Mouse (Mus musculus) frontal cortex, postnatal 36 days (tissue): Measurements from ENCODE around the gene Tnfrsf13c.

Experiments used
- DNase-seq, 2 experiments: peaks; one replicate each; pipeline ENCODE4 v3.0.0; 2022; ENCODE audit warnings: low spot score in 2 of 2

The Tnfrsf13c gene

DNA sequence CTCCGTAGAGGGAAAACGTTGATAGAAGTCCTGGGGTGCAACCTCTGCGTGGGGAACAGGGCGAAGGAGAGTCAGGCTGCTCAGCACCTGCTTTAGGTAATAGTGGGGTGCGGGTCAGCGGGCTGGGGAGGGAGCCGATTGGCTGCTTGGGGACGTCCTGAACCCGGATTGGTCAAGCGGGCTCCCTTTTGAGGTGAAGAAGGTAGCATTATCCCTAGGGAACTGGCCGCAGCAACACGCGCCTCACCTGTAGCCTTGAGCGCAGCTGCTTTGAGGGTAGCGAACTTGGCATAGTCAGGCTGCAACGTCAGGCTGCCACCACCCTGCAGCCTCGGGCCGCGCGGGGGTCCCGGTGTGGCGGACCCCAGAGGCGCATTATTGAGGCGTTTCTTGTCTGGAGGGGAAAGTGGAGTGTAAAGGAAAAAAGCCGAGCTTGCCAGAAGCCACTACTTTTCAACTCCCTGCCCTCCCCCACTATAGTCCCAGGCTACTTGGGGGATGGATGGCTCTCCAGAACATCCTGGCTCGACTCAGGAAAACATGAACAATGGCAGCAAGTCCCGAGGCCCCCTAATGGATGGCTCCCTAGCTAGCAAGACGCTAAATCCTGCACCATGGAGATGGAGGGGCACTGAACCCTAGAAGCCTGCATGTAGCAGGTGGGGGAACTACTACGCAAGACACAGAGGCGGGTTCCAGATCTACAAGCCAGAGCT lies 16.5 kb downstream of the Tnfrsf13c start:
- DNase-seq = no peak

DNA sequence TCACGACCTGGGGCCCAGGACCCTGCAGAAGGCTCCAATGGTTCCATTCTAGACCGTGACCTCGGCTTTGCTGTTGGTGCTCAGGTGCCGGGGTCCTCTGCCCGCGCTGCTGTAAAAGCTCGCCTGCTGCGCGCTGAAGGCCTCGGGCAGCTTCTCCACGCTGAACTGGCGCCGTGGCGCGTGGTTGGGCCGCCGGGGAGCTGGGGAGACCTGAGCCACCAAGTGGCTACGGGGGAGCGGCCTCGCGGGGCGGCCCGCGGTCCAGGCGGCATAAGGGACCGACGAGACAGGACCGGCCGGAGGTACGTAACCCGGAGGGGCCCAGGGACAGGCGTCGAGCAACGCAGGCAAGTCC lies 17.1 kb downstream of the Tnfrsf13c start:
- no peak for DNase-seq

DNA sequence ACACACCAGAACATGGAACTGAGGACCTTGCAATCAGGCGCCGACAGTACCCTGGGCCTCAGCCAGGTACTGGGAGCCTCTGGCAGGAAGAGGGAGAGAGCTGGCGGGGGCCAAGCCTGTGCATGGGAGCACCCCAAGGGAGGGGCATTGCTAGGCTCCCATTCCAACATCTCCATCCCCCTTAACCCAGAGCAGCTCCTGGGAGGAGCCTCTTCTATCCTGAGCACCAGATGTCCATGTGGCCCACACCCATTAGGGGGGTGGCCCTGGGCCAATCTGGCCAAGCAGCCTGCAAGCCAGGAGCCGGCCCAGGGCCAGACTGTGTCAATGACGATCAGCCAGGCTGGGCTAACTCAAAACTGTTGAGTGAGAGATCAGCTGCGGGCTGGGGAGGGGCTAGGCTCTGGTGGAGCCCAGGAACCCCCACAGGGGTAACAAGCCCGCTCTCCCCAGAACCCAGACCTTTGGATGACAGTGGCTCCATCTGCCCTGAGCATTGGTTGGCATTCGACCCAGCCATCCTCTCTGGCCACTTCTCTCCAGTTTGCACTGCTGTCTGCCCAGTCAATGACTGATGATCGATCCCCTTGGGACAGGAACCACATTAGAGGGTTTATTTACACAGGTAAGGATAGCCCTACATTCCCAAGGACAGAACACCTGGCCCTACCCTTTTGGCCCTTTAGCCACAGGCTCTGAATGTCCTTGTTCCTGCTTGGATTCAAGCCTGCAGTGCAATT lies 17.6 kb downstream of the Tnfrsf13c start:
- peak in 1 of 2 experiments; percentile 36 for DNase-seq

DNA sequence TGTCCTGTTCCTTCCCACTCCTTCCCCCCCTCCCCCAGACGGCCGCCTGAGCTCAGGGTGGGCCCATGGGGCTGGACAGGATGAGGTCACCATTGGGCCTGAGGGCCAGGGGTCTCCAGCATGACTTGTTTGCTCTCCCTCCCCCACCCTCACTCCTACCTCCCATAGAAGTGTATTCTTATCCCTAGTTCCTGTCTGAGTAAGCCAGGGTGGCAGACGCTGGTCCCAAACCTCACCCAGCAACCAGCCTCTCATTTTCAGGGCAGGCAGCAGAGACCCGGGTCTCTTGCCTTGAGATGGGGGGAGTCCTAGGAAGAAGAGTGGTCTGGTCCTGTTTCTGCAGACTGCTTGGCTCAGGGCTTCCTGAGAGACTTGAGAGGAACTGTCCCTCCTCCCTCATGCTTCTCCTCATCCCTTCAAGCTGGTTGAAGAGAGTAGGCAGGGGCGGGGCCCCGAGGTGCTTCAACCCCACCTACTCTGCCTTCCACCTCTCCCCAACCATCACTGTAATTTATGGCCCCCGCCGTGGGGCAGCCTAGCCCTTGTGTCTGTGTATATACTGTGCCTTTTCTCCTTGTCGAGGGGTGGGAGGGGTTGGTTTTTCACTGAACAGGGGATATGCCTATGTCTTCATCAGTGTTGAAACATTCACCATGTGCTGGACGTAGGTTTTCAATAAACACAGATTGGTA lies 19.3 kb downstream of the Tnfrsf13c start:
- DNase-seq = no peak

DNA sequence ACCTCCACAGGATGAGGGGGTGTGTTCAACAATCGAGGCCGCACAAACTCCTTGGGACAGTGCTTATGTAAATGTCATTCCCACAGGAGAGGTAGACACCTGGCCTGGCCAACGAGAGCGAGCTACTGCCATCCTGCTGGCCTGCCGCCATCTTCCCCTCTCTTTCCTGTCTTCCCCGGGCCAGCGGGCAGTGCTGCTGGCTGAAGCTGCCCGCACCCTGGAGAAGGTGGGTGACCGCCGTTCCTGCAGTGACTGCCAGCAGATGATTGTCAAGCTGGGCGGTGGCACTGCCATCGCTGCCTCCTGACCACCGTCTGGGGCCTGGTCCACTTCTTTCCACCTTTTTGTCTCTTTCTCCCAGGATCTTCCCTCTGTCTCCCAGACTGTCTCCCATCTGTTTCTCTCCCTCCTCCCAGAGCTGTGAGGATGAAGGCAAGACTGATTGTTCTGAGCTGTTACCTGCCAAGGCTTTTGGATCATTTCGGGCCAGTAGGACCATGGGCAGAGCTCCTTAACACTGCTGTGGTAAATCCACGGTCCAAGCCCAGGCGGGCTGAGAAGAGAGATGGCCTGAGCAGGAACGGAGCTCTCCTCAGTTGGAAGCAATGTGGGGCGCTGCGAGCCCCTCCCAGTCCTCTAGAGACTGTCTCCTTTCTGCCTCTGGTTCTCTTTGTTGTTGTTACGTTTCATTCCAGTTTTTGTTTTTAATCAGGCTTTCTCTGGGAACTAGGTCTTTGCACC lies 20.4 kb downstream of the Tnfrsf13c start:
- no peak for DNase-seq

DNA sequence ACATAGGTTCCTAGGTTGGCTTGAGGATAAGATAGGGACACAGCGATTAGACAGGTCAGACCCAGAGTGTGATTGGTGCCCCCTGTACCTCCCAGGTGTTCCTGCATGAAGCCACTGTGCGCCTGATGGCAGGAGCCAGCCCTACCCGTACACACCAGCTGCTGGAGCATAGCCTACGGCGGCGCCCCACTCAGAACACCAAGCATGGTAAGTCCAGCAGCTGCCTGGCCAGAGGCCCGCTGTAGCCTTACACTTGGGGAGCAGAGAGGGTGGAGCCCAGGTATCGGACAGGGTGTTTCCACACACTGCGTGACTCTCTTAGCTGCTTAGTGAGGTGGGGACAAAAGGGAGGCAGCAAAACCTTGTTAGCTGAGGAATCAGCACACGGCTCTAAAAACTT lies 21.1 kb downstream of the Tnfrsf13c start:
- DNase-seq = no peak

DNA sequence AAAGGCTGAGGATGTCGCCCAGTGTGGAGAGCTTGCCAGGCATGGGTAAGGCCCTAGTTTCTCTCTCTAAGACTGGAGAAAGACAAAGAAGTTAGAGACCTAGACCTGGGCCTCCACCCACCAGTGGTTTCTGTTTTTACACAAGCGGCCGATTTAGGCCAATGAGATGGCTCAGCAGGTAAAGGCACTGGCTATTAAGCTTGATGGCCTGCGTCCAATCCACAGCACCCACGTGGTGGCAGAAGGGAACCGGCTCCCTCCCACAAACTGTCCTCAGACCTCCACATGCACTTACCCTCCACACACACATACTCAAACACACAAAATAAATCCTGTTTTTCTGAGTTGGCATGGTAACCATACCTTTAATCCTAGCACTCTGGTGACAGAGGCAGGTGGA lies 22.1 kb downstream of the Tnfrsf13c start:
- no peak for DNase-seq

DNA sequence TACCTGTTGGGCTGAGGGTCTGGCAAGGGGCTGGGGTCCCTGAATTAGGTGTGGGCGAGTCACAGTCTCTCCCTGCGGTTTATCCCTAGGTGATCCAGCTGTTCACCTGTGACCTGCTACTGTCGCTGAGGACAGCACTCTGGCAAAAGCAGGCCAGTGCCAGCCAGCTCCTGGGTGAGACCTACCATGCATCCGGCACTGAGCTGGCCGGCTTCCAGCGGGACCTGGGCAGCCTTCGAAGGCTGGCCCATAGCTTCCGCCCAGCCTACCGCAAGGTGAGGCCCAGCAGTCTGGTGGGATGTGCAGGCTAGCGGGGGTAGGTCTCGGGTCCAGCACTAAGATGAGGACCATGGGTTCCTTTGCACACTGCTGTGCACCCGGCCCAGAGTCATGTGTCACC lies 24.6 kb downstream of the Tnfrsf13c start:
- no peak for DNase-seq

DNA sequence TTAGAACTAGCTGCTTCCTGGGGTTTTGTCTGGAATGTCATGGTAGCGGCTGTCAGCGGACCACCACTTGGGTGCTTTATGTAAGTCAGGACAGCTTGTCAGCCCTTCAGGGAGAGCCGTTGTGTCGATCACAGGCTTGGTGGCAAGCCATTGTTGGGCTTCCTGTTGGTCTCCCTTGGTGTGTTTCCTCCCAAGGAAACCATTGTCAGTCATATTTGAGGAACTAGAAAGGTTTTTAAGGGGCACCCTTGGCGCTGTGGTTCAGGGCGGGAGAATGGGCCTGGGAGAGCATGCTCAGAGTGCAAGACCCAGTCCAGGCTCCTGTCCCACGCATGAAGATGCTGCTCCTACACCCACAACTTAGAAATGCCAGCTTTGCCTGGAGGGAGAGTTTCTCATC lies 25.8 kb downstream of the Tnfrsf13c start:
- no peak for DNase-seq

DNA sequence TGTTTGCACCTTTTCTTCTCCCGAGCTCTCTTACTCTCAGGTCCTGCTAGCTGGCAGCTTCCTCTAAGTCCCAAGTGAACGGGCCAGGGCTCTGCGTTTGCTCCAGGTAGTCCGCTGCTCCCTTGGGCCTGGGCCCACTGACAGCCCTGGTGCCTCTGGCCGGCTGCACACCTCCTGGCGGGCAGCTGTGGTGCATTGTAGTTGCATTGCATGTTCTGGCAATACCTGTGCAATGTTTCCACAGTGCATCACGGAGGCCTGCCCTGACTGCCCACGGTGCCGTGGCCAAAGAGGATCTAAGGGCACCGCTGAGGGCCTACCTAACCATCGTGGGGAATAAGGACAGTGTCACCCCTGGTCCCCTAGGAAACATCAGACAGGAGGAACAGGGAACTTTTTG lies 26.2 kb downstream of the Tnfrsf13c start:
- DNase-seq = no peak

DNA sequence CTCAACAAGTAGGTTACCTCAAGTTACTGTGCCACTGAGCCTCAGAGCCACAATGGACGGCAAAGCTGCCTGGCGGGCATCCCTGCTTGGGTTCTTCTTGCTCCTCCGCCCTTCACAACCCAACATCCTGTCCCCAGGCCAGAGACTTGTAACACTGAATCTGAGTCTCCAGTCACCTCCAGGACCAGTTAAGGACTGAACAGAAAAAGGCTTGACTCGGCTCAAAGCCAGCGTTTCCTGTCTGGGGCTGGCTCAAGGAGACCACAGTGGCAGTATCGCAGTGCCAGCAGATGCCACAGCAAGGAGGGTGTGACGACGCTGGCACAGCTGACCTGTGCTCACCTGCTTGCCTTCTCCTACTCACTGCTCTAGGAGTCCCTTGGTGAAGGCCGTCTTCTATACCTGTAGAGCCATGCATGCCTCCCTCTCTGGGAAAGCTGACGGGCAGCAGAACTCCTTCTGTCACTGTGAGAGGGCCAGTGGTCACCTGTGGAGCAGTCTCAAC lies 26.9 kb downstream of the Tnfrsf13c start:
- no peak for DNase-seq

DNA sequence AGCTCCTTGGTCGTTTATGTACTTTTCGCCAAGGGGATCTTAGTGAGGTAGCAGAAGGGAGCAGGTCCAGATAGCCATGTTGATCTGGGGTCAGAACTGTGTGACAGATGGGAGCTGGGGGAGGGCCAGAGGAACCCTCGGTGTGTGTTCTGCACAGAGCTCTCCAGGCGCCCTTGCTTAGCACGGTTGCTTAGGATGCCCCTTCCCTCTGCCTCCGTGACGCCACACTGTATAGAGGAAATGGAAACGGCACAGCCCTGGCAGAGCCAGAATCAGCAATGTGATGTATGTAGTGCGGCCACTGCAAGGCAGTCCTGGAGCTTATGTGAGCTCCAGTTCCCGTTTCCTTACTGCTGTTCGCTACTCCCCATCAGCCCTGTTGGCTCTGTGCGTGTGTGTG lies 27.9 kb downstream of the Tnfrsf13c start:
- no peak for DNase-seq

DNA sequence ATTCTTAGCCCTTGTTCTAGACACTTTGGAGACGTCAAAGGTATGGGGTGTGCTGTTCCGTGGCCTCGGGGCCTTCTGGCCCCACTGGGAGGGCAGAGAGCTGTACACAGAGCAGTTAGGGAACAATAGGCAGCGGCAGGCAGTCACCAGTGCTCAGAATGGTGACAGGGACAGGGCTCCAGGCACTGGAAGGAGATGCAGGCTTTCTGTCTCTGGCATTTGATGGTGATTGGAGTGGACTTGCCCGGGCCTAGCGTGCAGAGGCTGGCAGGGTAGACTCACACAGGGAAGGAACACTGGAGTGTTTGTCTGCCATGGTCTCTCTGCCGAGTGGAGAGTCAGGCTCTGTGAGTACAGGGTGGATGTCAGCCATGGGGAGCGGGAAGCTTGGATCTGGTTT lies 31.6 kb downstream of the Tnfrsf13c start:
- DNase-seq = no peak

DNA sequence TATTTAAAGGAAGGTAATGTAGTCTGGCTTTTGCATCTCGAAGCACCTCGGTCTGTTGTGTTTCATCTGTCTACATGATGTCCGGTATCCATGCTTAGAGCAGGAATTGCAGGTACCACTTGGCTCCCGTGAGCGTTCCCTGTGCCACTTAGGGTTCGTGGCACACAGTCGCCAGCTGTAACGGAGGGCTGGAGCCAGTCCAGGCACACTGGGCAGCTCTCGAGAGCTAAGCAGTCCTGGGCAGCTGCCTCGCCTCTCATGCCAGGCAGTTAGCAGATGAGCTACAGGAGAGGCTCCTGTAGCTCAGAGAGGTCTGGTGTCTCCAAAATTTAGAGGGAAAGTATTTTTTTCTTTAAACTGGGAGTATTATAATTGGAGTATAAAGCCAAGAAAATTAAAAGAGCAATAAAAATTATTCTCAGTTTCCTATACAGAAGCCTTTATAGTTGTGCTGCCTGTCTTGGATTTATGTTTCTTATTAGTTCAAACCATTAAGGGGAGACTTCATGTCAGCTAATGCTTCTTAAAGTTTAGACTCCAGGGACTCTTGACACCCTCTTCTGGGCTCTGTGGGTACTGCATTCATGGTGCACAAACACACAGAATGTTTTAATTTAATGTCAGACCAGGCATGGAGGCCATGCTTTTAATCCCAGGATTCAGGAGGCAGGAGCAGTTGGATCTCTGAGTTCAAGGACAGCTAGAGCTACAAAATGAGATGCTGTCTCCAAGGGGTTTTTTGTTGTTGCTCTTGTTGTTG lies 35.5 kb downstream of the Tnfrsf13c start:
- DNase-seq = no peak

DNA sequence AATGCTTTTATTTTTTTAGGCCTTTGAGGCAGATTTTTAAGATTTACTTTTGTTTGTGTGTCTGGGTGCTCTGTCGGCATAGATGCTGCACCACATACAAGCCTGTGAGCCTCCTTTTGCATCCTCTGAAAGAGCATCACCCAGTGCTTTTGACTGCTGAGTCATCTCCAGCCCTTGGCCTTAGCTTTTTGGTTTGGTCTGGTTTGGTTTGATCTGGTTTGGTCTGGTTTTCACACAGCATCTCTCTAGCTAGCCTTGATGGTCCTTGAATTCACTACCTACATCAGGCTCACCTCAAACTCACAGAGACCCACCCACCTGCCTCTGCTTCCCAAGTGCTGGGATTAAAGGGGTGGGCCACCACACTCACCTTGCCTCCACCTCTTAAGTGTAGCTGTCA lies 36.2 kb downstream of the Tnfrsf13c start:
- DNase-seq = no peak

DNA sequence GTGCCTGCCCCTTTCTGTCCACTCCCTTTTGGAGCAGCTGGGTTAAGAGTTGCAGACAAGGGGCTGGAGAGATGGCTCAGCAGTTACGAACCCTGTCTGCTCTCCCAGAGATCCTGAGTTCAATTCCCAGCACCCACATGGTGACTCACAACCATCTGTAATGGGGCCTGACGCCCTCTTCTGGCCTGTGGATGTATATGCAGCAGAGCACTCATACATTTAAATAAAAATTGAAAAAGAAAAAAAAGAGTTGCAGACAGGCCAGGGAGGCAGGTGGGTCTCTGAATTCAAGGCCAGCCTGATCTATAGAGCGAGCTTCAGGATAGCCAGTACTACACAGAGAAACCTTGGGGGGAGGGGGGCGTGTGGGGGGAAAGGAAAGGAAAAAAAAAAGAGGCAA lies 36.8 kb downstream of the Tnfrsf13c start:
- DNase-seq = no peak

DNA sequence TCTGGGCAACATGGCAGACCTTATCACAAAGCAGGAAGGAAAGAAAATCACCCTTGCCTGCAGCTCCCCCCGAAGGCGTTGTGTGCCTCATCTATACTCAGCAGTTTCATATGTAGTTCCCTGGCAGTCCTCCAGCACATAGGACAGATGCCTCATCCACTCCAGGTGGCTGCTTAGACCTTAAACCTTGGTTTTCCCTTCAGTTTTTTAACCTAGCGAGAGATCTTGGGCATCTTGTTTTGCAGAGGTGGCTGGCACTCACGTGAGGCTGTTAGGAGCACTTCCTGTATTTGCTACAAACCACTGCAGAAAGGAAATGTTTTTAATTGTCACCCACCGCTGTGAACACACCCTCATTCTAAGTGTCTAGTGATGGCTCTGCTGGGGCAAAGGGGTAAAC lies 37.2 kb downstream of the Tnfrsf13c start:
- no peak for DNase-seq

DNA sequence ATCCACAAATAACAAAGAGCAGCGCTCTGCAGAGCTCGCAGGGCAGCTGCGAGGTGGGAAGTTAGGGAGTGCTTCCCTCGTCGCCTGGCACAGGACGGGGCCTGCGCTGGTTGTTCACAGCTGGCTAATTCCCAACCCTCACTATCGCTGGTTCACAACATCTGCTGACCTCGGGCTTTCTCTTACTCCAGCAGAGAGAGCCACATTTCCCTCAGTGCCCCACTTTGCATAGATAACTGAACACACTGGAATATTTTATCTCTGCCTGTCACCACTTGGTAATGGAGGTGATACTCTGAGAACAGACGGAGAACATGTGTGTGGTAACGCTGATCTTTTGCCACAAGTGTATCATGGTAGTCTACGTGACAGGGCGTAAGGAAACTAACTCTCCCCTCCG lies 38.0 kb downstream of the Tnfrsf13c start:
- DNase-seq = no peak

DNA sequence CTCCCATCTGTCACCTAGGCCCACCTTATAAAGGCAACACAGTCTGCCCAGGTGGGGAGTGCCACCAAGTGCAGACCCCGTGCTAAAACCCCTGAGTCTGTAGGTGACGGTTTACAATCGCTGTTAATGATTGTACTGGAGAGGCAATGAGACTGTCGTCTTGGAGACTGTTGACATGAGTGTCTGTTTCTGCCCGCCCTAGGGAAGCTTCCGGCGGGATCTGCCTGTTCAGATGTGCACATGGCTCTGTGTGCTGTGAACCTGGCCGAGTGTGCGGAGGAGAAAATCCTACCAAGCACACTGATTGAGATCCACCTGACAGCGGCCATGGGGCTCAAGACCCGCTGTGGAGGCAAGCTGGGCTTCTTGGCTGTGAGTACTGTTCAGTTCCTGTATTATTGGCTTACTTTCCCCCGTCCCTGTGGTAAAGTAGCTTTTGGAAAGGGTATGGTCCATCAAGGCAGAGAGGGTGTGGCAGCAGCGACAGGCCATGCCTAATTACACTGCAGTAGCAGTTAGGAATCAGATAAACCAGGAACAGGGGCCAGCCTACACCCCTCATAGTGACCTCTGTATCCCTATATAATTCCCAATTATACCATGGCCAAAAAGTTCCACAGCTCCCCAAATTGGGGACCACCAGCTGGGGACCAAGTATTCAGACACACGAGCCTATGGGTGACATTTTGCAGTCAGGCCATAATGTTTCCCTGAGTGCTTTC lies 38.9 kb downstream of the Tnfrsf13c start:
- DNase-seq = no peak

DNA sequence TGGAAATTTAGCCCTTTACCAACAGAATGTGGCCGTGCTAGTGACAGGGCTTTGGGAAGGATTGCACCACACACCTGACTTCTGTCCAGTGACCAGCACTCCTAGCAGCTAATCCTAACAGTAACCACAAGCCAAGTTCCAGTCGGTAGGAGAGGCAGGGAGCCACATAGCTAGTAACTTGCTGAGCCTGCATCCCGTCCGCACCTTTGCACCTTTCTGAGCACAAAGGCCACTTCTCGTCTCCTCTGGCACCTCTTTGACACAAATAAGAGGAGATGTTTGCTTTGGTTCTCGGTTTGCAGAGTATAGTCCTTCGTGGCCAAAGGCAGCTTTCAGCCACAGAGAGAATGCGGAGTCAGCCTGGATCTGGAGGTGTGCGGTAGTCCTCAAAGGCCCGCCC lies 39.5 kb downstream of the Tnfrsf13c start:
- no peak for DNase-seq

DNA sequence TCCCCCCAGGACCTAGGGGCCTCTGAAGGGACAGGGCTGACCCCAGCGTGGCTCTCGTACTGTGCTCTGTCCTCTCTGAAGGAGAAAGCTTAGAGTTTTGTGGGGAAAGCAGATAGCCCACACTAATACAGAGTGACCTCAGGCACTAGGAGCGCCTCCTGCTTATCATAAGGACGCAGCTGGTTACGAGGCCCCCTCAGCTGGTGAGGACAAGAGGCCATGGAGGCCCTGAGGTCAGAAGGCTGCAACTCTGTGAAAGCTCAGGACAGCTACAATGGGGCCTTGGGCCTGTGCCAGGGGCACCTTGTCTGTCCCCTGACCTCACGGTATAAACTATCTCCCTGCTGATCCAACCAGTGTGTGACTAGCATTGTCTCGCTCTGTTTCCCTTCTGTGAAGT lies 40.0 kb downstream of the Tnfrsf13c start:
- DNase-seq = no peak
